Mouse (Mus musculus): ENCODE measurements around the gene Otulinl. TPM values are rescaled to one million over a fixed set of nuclear protein-coding genes. Genes with fewer than 3 reads are reported as not detected.

Otulinl gene
- total and polyA plus RNA-seq, 2 experiments from 2014 or later: 6.2 to 13.0 TPM

DNA sequence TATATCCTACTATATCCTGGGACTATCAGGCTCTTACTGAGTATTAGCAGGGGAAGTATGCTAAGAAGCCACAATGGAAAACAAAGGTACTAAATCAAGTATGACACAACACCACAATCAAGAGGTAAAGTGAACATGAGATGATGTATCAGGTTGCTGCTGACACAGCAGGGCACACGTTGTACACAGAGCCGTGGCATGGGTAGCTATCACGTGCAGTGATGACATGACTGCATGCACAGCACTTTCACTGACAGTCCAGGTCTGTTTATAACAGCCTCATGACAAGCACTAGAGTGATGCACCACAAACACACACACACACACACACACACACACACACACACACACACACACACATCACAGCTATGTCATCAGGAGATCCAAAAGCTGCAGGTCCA, 64.2 kb downstream of the Otulinl start:
- H3K36me3 ChIP-seq (ENCODE audit: insufficient read depth, low read length): peaks cover 11% of the 10 kb centered on the region
- ATAC-seq (ENCODE audit: low FRiP score) (no peak), DNase-seq (ENCODE audit: low spot score) (no peak)
- WGBS: 91% methylated on average over 3 of the region's 3 CpGs
- H3K9ac ChIP-seq (replicated peaks; ENCODE audit: low read length, poor library complexity, severe bottlenecking): no peak overlapping the region
- no peak overlapping the region for H3K4me2 ChIP-seq (ENCODE audit: low read depth, low read length, poor library complexity, severe bottlenecking)
- no peak overlapping the region for H3K27ac ChIP-seq (ENCODE audit: low read depth, low read length)
- no peak for TF ChIP-seq CTCF (IDR thresholded peaks at IDR 0.05)
- H3K9me3 ChIP-seq (ENCODE audit: low read length): no peaks in the 10 kb centered on the region
- no peaks in the 10 kb centered on the region for H3K4me1 ChIP-seq (ENCODE audit: insufficient read depth, low read length)
- H3K27me3 ChIP-seq (ENCODE audit: insufficient read depth, low read length): no peaks in the 10 kb centered on the region
- H3K4me3 ChIP-seq (ENCODE audit: low read depth, low read length): no peak overlapping the region

DNA sequence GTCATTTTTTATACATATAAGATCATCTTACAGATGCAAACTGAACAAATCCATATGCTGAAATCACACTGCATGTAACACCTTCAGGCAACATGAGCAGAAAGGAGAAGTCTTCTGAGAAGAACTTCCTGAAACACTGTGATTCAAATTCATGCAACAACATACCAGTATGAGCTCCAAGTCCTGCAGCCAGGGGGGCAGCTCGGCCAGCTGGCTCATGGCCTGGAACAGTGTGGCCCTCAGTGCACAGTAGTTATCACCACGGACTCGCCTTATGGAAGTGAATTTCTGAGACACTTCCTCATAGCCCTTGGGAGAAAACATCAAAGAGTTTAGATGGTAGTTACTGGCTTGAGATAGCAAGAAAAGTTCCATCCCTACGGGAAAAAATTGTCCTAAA, 65.2 kb downstream of the Otulinl start:
- no peak overlapping the region for H3K4me3 ChIP-seq (ENCODE audit: low read depth, low read length)
- DNase-seq (ENCODE audit: low spot score): peak; percentile 28
- no peaks in the 10 kb centered on the region for H3K9me3 ChIP-seq (ENCODE audit: low read length)
- H3K4me1 ChIP-seq (ENCODE audit: insufficient read depth, low read length): no peaks in the 10 kb centered on the region
- H3K27me3 ChIP-seq (ENCODE audit: insufficient read depth, low read length): no peaks in the 10 kb centered on the region
- H3K4me2 ChIP-seq (ENCODE audit: low read depth, low read length, poor library complexity, severe bottlenecking): no peak overlapping the region
- H3K9ac ChIP-seq (replicated peaks; ENCODE audit: low read length, poor library complexity, severe bottlenecking): no peak overlapping the region
- H3K27ac ChIP-seq (ENCODE audit: low read depth, low read length): no peak overlapping the region
- no peak for ATAC-seq (ENCODE audit: low FRiP score)
- 72% methylated on average over 4 of the region's 4 CpGs for WGBS
- TF ChIP-seq CTCF (IDR thresholded peaks at IDR 0.05): no peak
- H3K36me3 ChIP-seq (ENCODE audit: insufficient read depth, low read length): peaks cover 11% of the 10 kb centered on the region

GRCm38 (mm10) chr15:27613255-27613654, 68.1 kb downstream of the Otulinl start:
- TF ChIP-seq CTCF (IDR thresholded peaks at IDR 0.05): no peak
- Histone ChIP-seq H3K4me2 (ENCODE audit: low read depth, low read length, poor library complexity, severe bottlenecking) (no peak overlapping the region), H3K27me3 (ENCODE audit: insufficient read depth, low read length) (no peaks in the 10 kb centered on the region), H3K4me1 (ENCODE audit: insufficient read depth, low read length) (no peaks in the 10 kb centered on the region), H3K36me3 (ENCODE audit: insufficient read depth, low read length) (peaks cover 15% of the 10 kb centered on the region), H3K27ac (ENCODE audit: low read depth, low read length) (no peak overlapping the region), H3K9me3 (ENCODE audit: low read length) (no peaks in the 10 kb centered on the region), H3K4me3 (ENCODE audit: low read depth, low read length) (no peak overlapping the region), H3K9ac (replicated peaks; ENCODE audit: low read length, poor library complexity, severe bottlenecking) (no peak overlapping the region)
- DNase-seq (ENCODE audit: low spot score) (no peak), ATAC-seq (ENCODE audit: low FRiP score) (no peak)
- 93% methylated on average over 4 of the region's 4 CpGs for WGBS

DNA sequence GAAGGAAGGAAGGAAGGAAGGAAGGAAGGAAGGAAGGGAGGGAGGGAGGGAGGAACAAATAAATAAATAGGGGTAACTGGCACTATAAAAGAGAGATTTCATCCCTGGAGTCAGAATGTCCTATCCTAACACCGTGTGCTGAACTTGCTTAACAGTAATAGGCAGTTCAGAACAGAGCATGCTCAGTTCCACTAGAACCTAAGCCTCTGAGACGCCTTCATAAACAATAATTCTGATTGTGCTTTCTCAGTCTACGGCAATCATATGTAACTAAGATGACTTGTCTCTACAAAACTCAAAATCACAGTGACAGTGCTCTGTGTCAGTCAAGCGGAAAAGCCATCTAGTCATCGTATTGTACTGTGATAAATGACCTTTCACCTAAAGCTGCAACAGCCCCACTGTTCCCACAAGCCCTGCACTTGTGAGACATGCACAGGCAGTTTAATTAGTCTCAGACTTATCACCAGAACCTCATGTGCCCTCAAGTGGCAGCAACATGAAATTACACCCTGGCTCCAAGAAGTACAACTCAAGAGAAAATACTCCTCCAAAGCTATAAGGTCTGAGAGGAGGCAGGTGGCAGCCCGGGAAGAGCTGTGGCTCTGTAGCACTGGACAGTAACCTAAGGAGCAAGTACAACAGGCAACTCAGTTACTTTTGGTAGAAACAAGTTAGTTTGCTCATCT, 68.7 kb downstream of the Otulinl start:
- H3K36me3 ChIP-seq (ENCODE audit: insufficient read depth, low read length): peaks cover 13% of the 10 kb centered on the region
- no peaks in the 10 kb centered on the region for H3K4me1 ChIP-seq (ENCODE audit: insufficient read depth, low read length)
- no peak overlapping the region for H3K4me3 ChIP-seq (ENCODE audit: low read depth, low read length)
- 38% methylated on average over 6 of the region's 6 CpGs for WGBS
- no peak overlapping the region for H3K9ac ChIP-seq (replicated peaks; ENCODE audit: low read length, poor library complexity, severe bottlenecking)
- ATAC-seq (ENCODE audit: low FRiP score): peak; percentile 69; the same call in 1 of the 2 replicates
- no peaks in the 10 kb centered on the region for H3K27me3 ChIP-seq (ENCODE audit: insufficient read depth, low read length)
- DNase-seq (ENCODE audit: low spot score): peak; percentile 89
- no peaks in the 10 kb centered on the region for H3K9me3 ChIP-seq (ENCODE audit: low read length)
- peak; percentile 93 for TF ChIP-seq CTCF (IDR thresholded peaks at IDR 0.05)
- no peak overlapping the region for H3K4me2 ChIP-seq (ENCODE audit: low read depth, low read length, poor library complexity, severe bottlenecking)
- H3K27ac ChIP-seq (ENCODE audit: low read depth, low read length): no peak overlapping the region

DNA sequence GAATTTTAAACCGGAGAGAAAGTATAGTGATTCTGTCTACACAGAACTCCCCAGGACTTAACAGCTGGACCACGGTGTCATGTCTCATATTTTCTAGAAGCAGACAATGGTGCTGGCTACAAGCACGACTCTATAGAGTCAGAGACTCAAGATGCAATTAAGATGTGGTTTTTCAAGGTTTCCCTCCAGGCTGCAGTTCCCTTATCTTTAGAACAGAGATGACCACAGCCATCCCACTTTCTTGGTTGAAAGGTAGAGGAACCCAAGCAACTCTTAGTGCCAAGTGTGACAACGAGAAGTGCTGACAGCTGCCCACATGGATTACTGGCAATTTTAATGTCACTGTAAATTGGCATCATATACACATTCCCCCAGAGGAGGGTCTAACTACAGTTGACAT, 71.8 kb downstream of the Otulinl start:
- WGBS: 85% methylated on average over 4 of the region's 4 CpGs
- H3K27ac ChIP-seq (ENCODE audit: low read depth, low read length): no peak overlapping the region
- H3K36me3 ChIP-seq (ENCODE audit: insufficient read depth, low read length): peaks cover 14% of the 10 kb centered on the region
- no peak for DNase-seq (ENCODE audit: low spot score)
- H3K9me3 ChIP-seq (ENCODE audit: low read length): no peaks in the 10 kb centered on the region
- ATAC-seq (ENCODE audit: low FRiP score): no peak
- no peaks in the 10 kb centered on the region for H3K4me1 ChIP-seq (ENCODE audit: insufficient read depth, low read length)
- no peak overlapping the region for H3K4me2 ChIP-seq (ENCODE audit: low read depth, low read length, poor library complexity, severe bottlenecking)
- H3K27me3 ChIP-seq (ENCODE audit: insufficient read depth, low read length): no peaks in the 10 kb centered on the region
- H3K9ac ChIP-seq (replicated peaks; ENCODE audit: low read length, poor library complexity, severe bottlenecking): no peak overlapping the region
- no peak for TF ChIP-seq CTCF (IDR thresholded peaks at IDR 0.05)
- no peak overlapping the region for H3K4me3 ChIP-seq (ENCODE audit: low read depth, low read length)

GRCm38 (mm10) chr15:27605252-27605651, 76.1 kb downstream of the Otulinl start:
- no peak for ATAC-seq (ENCODE audit: low FRiP score)
- TF ChIP-seq CTCF (IDR thresholded peaks at IDR 0.05): no peak; the same call in 1 of the 2 replicates
- 83% methylated on average over 3 of the region's 3 CpGs for WGBS
- no peak overlapping the region for H3K4me2 ChIP-seq (ENCODE audit: low read depth, low read length, poor library complexity, severe bottlenecking)
- H3K36me3 ChIP-seq (ENCODE audit: insufficient read depth, low read length): peaks cover 14% of the 10 kb centered on the region
- no peaks in the 10 kb centered on the region for H3K4me1 ChIP-seq (ENCODE audit: insufficient read depth, low read length)
- no peaks in the 10 kb centered on the region for H3K27me3 ChIP-seq (ENCODE audit: insufficient read depth, low read length)
- no peak for DNase-seq (ENCODE audit: low spot score)
- H3K4me3 ChIP-seq (ENCODE audit: low read depth, low read length): no peak overlapping the region
- H3K9me3 ChIP-seq (ENCODE audit: low read length): no peaks in the 10 kb centered on the region
- no peak overlapping the region for H3K9ac ChIP-seq (replicated peaks; ENCODE audit: low read length, poor library complexity, severe bottlenecking)
- no peak overlapping the region for H3K27ac ChIP-seq (ENCODE audit: low read depth, low read length)

Other genes starting within 250 kb of the Otulinl start
- 24.1 and 28.4 TPM in 2 replicates for gene Ank, start 214.9 kb downstream of the Otulinl start, total RNA-seq (2014; rRNA removed)
- 15.7 and 15.8 TPM in 2 replicates for gene Ank, start 214.9 kb downstream of the Otulinl start, polyA plus RNA-seq (2015; fragmentation: Nextera tagmentation; extraction: Ambion mirVana)
- 17.8 and 24.7 TPM in 2 replicates for gene Otulin, start 50.9 kb downstream of the Otulinl start, total RNA-seq (2014; rRNA removed)
- gene Otulin, start 50.9 kb downstream of the Otulinl start, polyA plus RNA-seq (2015; fragmentation: Nextera tagmentation; extraction: Ambion mirVana): 19.6 and 23.9 TPM in 2 replicates

Data from midbrain, postnatal 0 days (tissue).